ENCODE assay signal across 8 mouse cellular contexts in genomic region chr10:7158285-7159060, GRCm38 (mm10). TPM values are rescaled to one million over a fixed set of nuclear protein-coding genes. Genes with fewer than 3 reads are reported as not detected.
A peak's percentile ranks its signal among the peaks of the same experiment; 100 is the strongest.
DNase-seq lines count a peak whose midpoint lies in the region; ATAC-seq and TF ChIP-seq lines count a peak whose summit lies in the region.

No protein-coding gene starts in this region.

- DNase-seq in forebrain, embryonic 10.5 days (ENCODE audit: extremely low spot score, low spot score), result no peak

- H3K36me3 ChIP-seq in forebrain, embryonic 12.5 days (replicated peaks), result no peaks in the 10 kb centered on the region
- H3K36me3 ChIP-seq in forebrain, embryonic 10.5 days (replicated peaks), result peaks cover 39% of the 10 kb centered on the region
- H3K36me3 ChIP-seq in heart, embryonic 12.5 days, result peaks cover 6% of the 10 kb centered on the region; the same call in 1 of the 2 replicates
- peaks cover 25% of the 10 kb centered on the region for H3K36me3 ChIP-seq in kidney, embryonic 15.5 days
- H3K36me3 ChIP-seq in limb, embryonic 12.5 days, result peaks cover 16% of the 10 kb centered on the region
- H3K36me3 ChIP-seq in myocyte (ENCODE audit: control insufficient read depth, insufficient read depth), result peaks cover 4% of the 10 kb centered on the region

- no peaks in the 10 kb centered on the region for H3K9me3 ChIP-seq in forebrain, embryonic 12.5 days
- no peaks in the 10 kb centered on the region for H3K9me3 ChIP-seq in forebrain, embryonic 10.5 days
- no peaks in the 10 kb centered on the region for H3K9me3 ChIP-seq in heart, embryonic 12.5 days (replicated peaks)
- H3K9me3 ChIP-seq in kidney, embryonic 15.5 days (replicated peaks), result no peaks in the 10 kb centered on the region
- H3K9me3 ChIP-seq in limb, embryonic 12.5 days, result no peaks in the 10 kb centered on the region

- TF ChIP-seq POLR2A in myocyte (IDR thresholded peaks at IDR 0.05; ENCODE audit: insufficient read length, low read depth), result no peak

- H3K27ac ChIP-seq in forebrain, embryonic 12.5 days, result peak overlapping the region; percentile 57
- no peak overlapping the region for H3K27ac ChIP-seq in forebrain, embryonic 10.5 days
- H3K27ac ChIP-seq in brown adipose tissue, adult 24 weeks (replicated peaks; ENCODE audit: low read depth, low read length), result peak overlapping the region; percentile 1; the same call in 1 of the 2 replicates
- H3K27ac ChIP-seq in heart, embryonic 12.5 days (ENCODE audit: poor library complexity, severe bottlenecking), result peak overlapping the region; percentile 84
- H3K27ac ChIP-seq in kidney, embryonic 15.5 days, result peak overlapping the region; percentile 95
- H3K27ac ChIP-seq in limb, embryonic 12.5 days, result peak overlapping the region; percentile 70

- 59% methylated on average over 15 of the region's 15 CpGs for WGBS in forebrain, embryonic 12.5 days
- WGBS in forebrain, embryonic 10.5 days, result 89% methylated on average over 15 of the region's 15 CpGs
- WGBS in heart, embryonic 12.5 days, result 34% methylated on average over 15 of the region's 15 CpGs
- WGBS in kidney, embryonic 15.5 days, result 5% methylated on average over 15 of the region's 15 CpGs
- WGBS in limb, embryonic 12.5 days, result 34% methylated on average over 15 of the region's 15 CpGs

- H3K79me2 ChIP-seq in myocyte (ENCODE audit: control insufficient read depth, insufficient read depth), result peaks cover 50% of the 10 kb centered on the region

- peak overlapping the region; percentile 13; the same call in 1 of the 2 replicates for H3K4me2 ChIP-seq in forebrain, embryonic 12.5 days
- peak overlapping the region; percentile 54 for H3K4me2 ChIP-seq in heart, embryonic 12.5 days
- H3K4me2 ChIP-seq in kidney, embryonic 15.5 days, result peak overlapping the region; percentile 53
- H3K4me2 ChIP-seq in limb, embryonic 12.5 days, result peak overlapping the region; percentile 31
- H3K4me2 ChIP-seq in myocyte (ENCODE audit: low read depth), result peak overlapping the region; percentile 80

- H3K4me3 ChIP-seq in forebrain, embryonic 12.5 days (replicated peaks), result no peak overlapping the region
- no peak overlapping the region for H3K4me3 ChIP-seq in forebrain, embryonic 10.5 days
- H3K4me3 ChIP-seq in brown adipose tissue, adult 24 weeks (ENCODE audit: insufficient read depth, low read depth, low read length), result peak overlapping the region; percentile 6; the same call in 1 of the 2 replicates
- peak overlapping the region; percentile 15; the same call in 1 of the 2 replicates for H3K4me3 ChIP-seq in heart, embryonic 12.5 days
- H3K4me3 ChIP-seq in kidney, embryonic 15.5 days (replicated peaks), result peak overlapping the region; percentile 21
- H3K4me3 ChIP-seq in limb, embryonic 12.5 days (replicated peaks), result no peak overlapping the region
- no peak overlapping the region for H3K4me3 ChIP-seq in myocyte

- peaks cover 19% of the 10 kb centered on the region for H3K4me1 ChIP-seq in forebrain, embryonic 12.5 days
- peaks cover 16% of the 10 kb centered on the region for H3K4me1 ChIP-seq in forebrain, embryonic 10.5 days
- peaks cover 8% of the 10 kb centered on the region for H3K4me1 ChIP-seq in brown adipose tissue, adult 24 weeks (ENCODE audit: control insufficient read depth, insufficient read depth, insufficient read length, low read length)
- peaks cover 20% of the 10 kb centered on the region for H3K4me1 ChIP-seq in heart, embryonic 12.5 days (replicated peaks)
- H3K4me1 ChIP-seq in kidney, embryonic 15.5 days, result peaks cover 50% of the 10 kb centered on the region
- peaks cover 45% of the 10 kb centered on the region for H3K4me1 ChIP-seq in limb, embryonic 12.5 days (replicated peaks)

- ATAC-seq in forebrain, embryonic 12.5 days (ENCODE audit: low FRiP score), result no peak
- ATAC-seq in heart, embryonic 12.5 days (ENCODE audit: insufficient number of reproducible peaks, low FRiP score), result peak; percentile 58; the same call in 1 of the 2 replicates
- ATAC-seq in kidney, embryonic 15.5 days (replicated peaks; ENCODE audit: low FRiP score), result peak; percentile 82
- ATAC-seq in limb, embryonic 12.5 days (ENCODE audit: insufficient number of reproducible peaks, insufficient read depth, low FRiP score, low TSS enrichment, low read depth), result peak; percentile 50; the same call in 1 of the 2 replicates
- no peak for ATAC-seq in megakaryocyte-erythroid progenitor cell, adult 5-6 weeks (replicated peaks; ENCODE audit: low FRiP score, low TSS enrichment, poor library complexity, severe bottlenecking)

- no peaks in the 10 kb centered on the region for H3K27me3 ChIP-seq in forebrain, embryonic 12.5 days
- H3K27me3 ChIP-seq in forebrain, embryonic 10.5 days (ENCODE audit: poor library complexity, severe bottlenecking), result no peaks in the 10 kb centered on the region
- no peaks in the 10 kb centered on the region for H3K27me3 ChIP-seq in heart, embryonic 12.5 days (replicated peaks)
- no peaks in the 10 kb centered on the region for H3K27me3 ChIP-seq in kidney, embryonic 15.5 days
- no peaks in the 10 kb centered on the region for H3K27me3 ChIP-seq in limb, embryonic 12.5 days
- no peaks in the 10 kb centered on the region for H3K27me3 ChIP-seq in myocyte (ENCODE audit: control insufficient read depth, insufficient read depth, insufficient read length)

- no peak overlapping the region for H3ac ChIP-seq in myocyte (ENCODE audit: control insufficient read depth, insufficient read length)

- H3K9ac ChIP-seq in forebrain, embryonic 12.5 days, result no peak overlapping the region
- H3K9ac ChIP-seq in heart, embryonic 12.5 days, result no peak overlapping the region
- no peak overlapping the region for H3K9ac ChIP-seq in kidney, embryonic 15.5 days
- H3K9ac ChIP-seq in limb, embryonic 12.5 days (replicated peaks), result no peak overlapping the region

TF ChIP-seq in myocyte, 11 proteins besides CTCF, POLR2A, EP300 and RAD21:
- TF ChIP-seq REST (IDR thresholded peaks at IDR 0.05; ENCODE audit: insufficient read depth, insufficient read length) (no peak), TCF12 (IDR thresholded peaks at IDR 0.05; ENCODE audit: insufficient read depth, poor library complexity, severe bottlenecking) (no peak), MAX (IDR thresholded peaks at IDR 0.05; ENCODE audit: low read depth) (no peak), POLR2AphosphoS2 (IDR thresholded peaks at IDR 0.05; ENCODE audit: insufficient read length, low read depth) (no peak), E2F4 (IDR thresholded peaks at IDR 0.05; ENCODE audit: insufficient read depth) (no peak), CEBPB (IDR thresholded peaks at IDR 0.05; ENCODE audit: insufficient read depth, poor library complexity, severe bottlenecking) (no peak), USF1 (IDR thresholded peaks at IDR 0.05; ENCODE audit: low read depth) (no peak)

RNA-seq across cellular contexts. Expression of gene Cnksr3, which starts 53.6 kb away (rescaled TPM):
- polyA plus RNA-seq in forebrain, embryonic 12.5 days (2016; fragmentation: Nextera tagmentation; extraction: Ambion mirVana), result 6.7 and 6.9 TPM in 2 replicates
- 9.3 and 9.5 TPM in 2 replicates for polyA plus RNA-seq in forebrain, embryonic 10.5 days (2016; fragmentation: Nextera tagmentation; extraction: Ambion mirVana)
- 2.0 and 2.5 TPM in 2 replicates for polyA plus RNA-seq in brown adipose tissue, adult 24 weeks (2012; ENCODE audit: insufficient read depth, insufficient read length, missing spikeins)
- 7.0 and 7.9 TPM in 2 replicates for polyA plus RNA-seq in heart, embryonic 12.5 days (2016; fragmentation: Nextera tagmentation; extraction: Ambion mirVana)
- polyA plus RNA-seq in kidney, embryonic 15.5 days (2015; fragmentation: Nextera tagmentation; extraction: Ambion mirVana), result 17.1 and 18.7 TPM in 2 replicates
- 14.4 and 16.3 TPM in 2 replicates for polyA plus RNA-seq in limb, embryonic 12.5 days (2016; fragmentation: Nextera tagmentation; extraction: Ambion mirVana)
- 11.4 TPM for polyA plus RNA-seq in myocyte (2012; fragmentation: generic; extraction: Trizol)
- 9.3 and 9.6 TPM in 2 replicates for total RNA-seq in megakaryocyte-erythroid progenitor cell, adult 5-6 weeks (2014; fragmentation: Nextera tagmentation)
- 6.7 and 7.1 TPM in 2 replicates for total RNA-seq in megakaryocyte-erythroid progenitor cell, adult 5-6 weeks (2017)

Comparison
In these comparisons a context has a peak if more than half of its experiments do, and no peak if none do; other contexts are left out.
1. ATAC-seq: peak in heart, embryonic 12.5 days (single experiment), kidney, embryonic 15.5 days (single experiment) and limb, embryonic 12.5 days (single experiment); none in forebrain, embryonic 12.5 days (single experiment) and megakaryocyte-erythroid progenitor cell, adult 5-6 weeks (single experiment).
2. H3K4me2 ChIP-seq: peak in every context shown above with its lines; median percentile 80 in myocyte; 54 in heart, embryonic 12.5 days; 53 in kidney, embryonic 15.5 days; 31 in limb, embryonic 12.5 days; 13 in forebrain, embryonic 12.5 days.
3. H3K4me3 ChIP-seq: peak in brown adipose tissue, adult 24 weeks (single experiment), heart, embryonic 12.5 days (single experiment) and kidney, embryonic 15.5 days (single experiment); none in forebrain, embryonic 12.5 days (single experiment), forebrain, embryonic 10.5 days (single experiment), limb, embryonic 12.5 days (single experiment) and myocyte (single experiment).